Mouse (Mus musculus): ENCODE results near the gene Mterf1b. TPM values are rescaled to one million over a fixed set of nuclear protein-coding genes. Genes with fewer than 3 reads are reported as not detected.
"Not testable (repeated sequence)": the region's sequence is repeated elsewhere in the genome, so short reads cannot be mapped to it uniquely, and the experiment has no call there.

Gene Mterf1b
- 1 to 10 TPM; 2.1 to 3.3 TPM for total RNA-seq (2021)
- long read RNA-seq, experiment 1, partial matches to known transcripts, result 0 of 4 reads
- long read RNA-seq, experiment 1, other reads (novel, unspliced or antisense), result 2 of 4 reads
- long read RNA-seq, experiment 2, partial matches to known transcripts, result 0 of 1 reads
- long read RNA-seq, experiment 2, other reads (novel, unspliced or antisense), result 0 of 1 reads

DNA sequence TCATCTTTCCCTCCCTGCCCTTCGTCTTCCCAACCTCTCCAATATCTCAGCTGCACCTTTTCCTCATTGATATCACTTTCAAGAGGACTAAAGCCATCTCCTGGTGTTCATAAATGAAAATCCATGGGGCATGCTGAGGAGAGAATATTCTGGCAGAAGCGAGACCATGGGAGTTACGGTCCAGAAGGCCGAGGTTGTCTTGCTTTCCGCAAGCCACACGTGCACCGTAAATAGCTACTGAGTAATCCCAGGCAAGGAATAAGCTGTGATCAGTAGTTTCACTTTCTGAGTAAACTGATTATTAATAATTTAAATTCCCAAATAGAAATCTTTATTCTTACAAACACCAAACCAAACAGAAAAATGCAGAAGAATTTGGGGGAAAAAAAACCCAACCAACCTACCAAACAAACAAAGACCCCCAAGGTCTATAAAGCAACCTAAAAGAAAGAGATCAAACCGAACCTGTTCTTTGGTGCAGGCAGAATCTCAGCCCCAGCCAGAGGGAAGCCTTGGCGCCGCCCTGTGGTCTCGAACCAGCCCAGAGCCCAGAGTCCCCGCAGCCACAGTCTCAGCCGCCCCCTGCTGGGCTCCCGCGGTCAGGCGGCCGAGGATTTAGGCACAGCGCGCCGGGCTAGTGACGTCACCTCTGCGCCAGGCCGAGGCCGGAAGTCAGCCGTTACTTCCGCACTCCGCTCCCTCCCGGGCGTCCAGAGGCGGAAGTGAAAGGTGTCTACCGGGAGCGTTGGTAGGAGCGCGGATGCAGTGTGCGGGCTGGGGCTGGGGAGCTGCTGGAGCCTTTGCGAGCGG is at the start of gene Mterf1b:
Gene Mterf1b, plus strand, starts transcription at position 697 of the 810 bp plus-strand sequence.
- peak in 1 of 2 experiments; percentile 13 for DNase-seq

DNA sequence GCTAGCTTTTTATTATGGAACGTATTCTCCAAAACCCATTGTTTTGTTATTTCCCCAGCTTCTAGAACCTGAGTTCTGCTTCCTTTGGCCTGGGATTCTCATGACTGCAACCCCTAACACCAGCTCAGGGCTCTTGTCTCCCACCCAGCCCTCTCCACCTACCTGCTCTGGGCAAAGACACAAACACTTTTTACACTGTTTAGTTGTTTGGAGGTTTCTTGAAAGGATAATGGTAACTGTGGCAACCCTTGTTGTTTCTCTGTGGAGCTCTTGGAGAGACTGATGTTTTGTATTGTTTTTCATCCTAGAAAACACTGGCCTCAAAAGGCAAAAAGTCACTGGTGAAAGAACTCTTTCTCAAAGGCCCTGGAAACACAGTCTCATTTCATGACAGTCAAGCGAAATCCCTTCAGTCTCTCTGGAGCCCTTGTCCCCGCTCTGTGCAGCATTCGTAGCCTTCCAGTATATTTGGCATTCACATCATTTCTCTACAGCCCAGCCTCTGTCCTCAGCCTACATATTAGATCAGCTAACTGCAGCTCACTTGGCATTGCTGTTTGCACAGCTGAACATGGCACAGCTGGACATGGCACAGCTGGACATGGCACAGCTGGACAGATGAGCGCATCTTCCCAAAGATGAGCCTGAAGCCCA is 32.6 kb upstream of the Mterf1b start:
- DNase-seq, result not testable (repeated sequence)

DNA sequence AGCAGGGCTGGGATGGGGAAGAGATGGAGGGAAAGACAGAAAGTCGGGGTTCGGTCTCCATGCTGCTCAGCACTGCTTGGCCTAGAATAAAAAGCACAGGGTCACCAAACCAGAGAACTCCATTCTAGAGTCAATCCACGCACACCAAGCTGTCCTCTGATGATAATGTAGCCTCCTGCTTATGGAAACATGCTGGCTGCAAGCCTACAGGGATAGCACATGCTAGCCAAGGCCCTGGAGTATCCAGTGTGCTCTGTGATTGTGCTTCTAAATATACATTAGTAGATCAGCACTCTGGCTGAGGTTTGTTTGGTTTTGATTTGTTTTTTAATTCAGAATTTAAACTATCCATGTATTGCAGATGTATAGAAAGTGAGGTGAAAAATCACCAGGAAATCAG is 30.6 kb upstream of the Mterf1b start:
- peak; percentile 59 to 61 for DNase-seq

DNA sequence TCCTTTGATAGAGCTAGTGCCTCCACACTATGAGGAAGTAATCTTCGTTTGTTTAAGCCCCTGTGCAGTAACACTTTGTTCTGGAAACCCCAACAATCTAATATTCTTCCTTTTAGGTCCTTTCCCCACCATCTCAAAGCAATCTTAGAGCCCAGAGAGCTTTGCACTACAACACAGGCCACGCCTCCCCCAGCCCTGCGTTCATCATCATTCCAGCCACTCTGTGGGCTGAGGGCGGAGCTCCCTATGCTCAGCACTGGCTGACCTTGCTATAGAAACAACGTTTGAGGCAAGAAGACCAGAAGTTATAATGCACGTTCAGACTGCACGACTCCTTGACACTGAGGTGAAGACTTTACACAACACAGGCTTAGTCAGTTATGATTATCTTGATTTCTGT is 29.7 kb upstream of the Mterf1b start:
- DNase-seq, result no peak

DNA sequence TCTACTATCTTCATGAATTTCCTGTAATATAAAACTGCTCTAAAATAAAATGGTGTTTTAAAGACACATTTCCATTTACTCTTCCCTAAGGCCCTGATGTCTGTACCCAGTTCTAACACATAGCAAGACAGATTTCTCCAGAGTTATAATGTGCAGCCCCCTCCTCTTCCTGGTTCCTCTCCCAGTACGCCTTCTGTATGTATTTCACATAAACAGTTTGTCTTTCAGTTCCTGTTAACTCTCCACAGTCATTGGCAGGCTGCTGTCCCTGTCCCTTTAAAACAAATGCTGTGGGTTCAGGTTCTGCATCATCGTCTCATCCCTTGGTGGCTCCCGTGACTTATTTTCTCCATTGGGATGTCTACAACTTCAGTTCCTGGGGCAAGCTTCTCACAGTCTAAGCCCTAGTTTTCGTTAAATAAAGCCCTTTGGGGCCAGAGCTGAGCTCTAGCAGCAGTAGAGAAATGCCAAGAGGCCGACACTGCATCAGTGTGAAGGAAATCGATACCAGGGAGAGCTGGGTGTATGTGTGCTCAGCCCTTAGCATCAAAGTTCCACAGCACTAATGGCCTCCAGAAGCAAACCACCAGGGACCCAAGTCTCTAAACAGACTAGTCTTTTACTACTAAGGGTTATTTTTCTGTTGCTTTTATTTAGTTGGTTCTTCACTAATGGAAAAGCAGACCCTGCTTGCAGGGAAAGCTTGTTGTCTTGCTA is 24.2 kb upstream of the Mterf1b start:
- not testable (repeated sequence) for DNase-seq

DNA sequence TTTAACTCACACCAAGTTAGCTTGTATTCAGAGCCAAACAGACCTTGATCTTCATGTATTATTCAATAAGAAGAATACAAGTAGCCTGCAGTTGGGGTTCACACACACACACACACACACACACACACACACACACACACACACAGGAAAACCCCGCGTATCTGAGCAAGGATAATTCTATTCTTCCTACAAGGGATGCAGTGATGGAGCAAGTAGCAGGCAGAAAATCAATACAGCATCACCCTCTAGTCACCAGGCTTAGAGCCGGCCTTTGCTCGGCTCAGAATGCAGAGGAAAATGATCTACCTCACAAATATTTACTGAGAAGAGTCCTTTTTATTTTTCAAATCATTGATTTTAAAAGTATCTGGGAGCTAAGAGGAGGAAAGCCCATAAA is 23.6 kb upstream of the Mterf1b start:
- DNase-seq, result not testable (repeated sequence)

DNA sequence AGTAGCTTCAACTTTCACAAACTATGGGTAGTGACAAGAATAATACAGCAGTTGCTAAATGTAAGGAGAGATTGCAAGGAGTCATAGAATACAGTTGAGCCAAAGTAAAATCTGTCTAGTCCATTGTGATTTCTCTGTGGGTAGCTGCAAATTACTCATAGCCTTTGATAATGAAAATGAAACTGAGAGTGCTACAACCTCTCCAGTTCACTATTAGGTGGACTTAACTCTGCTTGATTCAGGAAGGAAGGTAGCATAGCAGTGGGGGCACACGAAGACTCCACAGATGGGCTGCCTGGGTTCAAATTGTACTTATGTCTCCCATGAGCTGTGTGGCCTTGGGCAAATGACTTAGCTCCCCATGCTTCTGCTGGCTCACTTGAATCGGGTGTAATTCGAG is 15.7 kb upstream of the Mterf1b start:
- DNase-seq, result not testable (repeated sequence)

DNA sequence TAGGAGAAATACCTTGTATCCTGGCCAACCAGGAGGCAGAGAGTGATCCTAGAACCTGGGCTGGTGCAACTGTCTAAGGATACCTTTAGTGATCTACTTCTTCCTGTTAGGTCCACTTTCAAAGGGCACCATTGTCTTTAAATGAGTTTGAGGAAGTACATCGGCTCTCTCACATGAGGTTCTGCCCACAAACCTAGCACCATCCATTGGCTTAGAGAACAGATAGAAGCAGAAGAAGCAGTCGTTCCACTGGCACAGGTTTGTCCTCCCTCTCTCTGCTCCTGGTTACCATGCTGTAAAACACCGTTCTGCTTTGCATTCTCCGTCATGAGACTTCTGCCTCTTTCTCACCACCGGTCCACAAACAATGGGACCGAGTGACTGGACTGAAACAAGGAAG is 12.8 kb upstream of the Mterf1b start:
- no peak for DNase-seq

DNA sequence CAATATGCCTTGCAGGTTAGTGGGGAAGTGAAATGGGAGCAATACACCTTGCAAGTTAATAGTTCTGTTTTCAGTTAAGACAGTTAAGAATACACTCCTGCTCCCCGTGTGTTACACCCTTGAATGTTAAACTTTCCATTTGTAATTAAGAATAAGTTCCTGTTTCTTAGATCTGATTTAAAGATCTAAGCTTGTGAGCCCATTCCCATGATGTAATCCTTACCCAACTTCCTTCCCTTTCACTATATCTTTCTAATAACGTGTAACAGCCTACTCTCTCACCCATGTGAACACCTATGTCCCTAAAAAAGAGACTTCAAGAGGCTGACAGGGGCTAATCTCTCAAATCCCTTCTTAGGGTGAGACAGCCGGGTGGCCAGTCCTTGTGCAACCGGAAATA is 5.4 kb upstream of the Mterf1b start:
- no peak for DNase-seq

DNA sequence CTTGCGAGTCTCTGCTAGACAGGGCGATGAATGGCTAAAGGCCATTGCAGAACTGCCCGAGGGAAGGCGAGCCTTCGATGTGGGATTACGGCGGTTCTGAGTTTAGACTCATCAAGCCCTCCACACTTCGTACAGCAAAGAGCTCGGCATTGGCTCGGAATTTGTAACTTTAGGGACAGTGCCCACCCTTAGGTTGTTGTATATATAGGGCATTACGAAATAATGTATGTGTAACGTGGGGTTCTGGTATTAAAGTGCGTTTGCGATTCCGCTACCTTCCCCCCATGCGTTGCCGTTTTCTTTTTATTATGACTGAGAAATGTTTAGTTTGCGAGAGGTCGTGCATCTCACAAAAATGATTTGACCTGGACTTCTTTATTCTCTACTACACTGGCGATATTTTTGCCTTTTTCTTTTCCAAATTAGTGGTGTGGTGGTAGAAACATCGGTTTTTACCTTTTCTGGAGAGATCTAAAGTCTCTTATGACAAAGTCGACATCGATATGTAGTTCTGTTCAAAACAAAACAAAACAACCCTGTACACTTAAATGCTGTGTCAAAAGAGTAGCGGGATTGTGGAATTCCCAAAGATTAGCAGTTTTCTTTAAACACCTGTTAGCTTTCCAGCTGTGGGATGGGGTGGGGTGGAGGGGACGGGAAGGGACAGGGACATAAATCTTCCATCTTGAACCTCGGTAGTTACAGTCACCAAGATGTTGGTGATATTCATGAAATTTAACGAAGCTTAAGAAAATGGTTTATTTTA is 497 bp downstream of the Mterf1b start:
- DNase-seq, result not testable (repeated sequence)

DNA sequence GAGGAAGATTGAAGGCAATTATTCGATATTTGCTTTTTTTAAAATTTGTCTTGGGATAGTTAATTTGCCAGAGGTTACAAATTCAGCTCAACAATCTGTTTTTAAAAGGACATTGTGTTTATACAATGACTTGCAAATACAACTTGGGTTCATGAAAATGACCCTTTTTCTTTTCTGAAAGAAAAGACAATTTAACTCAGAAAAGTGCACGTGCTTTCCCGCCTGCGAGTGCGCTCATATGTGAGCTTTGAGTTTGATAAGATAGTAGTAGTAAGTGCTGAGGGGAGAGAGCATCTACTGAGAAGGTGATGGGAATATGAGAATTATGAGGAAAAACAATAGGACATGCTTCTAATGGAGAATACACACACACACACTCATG is 1.1 kb downstream of the Mterf1b start:
- no peak for DNase-seq

DNA sequence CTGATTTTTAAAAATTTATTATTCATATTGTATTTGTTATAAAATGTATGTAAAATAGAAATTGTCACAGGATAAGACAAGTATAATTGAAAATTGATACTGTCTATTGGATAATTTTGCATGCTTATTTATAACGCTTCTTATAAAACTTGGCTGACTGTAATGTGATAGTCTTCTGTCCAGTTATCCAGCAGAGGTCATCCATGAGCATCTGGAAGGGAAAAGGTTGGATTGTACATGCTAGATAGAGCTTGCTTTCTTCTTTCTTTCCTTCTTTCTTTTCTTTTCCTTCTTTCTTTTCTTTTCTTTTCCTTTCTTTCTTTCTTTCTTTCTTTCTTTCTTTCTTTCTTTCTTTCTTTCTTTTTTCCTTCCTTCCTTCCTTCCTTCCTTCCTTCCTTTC is 2.0 kb downstream of the Mterf1b start:
- no peak for DNase-seq

DNA sequence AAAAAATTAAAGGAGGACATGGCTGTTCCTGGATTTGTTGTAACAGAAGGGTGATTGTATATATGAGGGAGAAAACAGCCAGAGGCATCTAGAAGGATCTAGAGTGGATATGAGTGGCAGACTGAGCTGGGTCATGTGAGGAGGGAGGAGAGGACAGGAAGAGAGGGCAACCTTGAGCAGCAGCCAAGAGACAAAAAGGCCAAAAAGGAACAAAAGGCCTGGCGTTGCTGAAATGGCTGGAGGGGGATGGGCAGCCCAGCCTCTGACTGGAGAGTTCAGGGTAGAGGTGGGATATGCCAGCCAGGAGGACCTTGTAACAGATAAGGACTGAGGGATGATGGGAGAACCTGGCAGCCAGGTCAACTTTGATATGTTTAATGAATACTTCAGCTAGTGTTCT is 2.9 kb downstream of the Mterf1b start:
- no peak for DNase-seq

DNA sequence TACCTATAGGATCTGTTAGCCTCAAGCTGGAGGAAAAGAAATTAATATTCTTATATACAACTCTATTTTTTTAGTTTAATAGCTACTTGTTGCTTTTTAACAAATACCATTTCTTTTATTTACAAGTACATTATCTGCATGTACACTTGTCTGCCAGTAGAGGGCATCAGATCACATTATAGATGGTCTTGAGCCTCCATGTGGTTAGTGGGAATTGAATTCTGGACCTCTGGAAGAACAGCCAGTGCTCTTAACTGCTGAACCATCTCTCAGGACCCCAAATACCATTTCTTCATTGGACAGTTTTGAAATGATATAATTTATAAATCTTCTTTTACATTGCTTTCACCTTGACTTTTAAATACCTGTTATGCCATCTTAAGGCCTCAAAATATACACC is 9.2 kb downstream of the Mterf1b start:
- no peak for DNase-seq

DNA sequence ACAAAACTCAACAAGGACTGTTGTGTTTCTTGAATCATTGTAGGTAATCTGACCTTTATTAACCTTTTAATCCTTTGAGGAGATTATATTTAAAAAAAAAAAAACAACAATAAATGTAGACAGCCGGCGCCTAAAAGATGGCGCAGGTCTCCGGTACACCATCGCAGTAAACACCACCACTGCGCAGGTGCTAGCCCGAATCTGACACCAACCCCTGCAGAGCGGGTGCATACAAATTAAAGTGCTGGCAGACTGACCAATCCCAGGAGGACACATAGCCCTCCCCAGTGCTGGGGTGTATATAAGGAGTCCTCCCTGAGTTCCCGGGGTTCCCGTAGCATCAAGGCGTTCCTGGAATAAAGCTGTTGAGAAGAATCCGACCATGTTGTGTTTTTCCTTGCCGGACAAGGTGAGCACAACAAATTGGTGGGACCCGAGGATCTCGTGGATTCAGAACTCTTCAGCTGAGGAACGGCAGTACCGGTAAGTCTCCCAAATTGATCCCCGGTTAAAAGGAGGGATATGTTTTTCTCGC is 10.2 kb downstream of the Mterf1b start:
- DNase-seq, result not testable (repeated sequence)

DNA sequence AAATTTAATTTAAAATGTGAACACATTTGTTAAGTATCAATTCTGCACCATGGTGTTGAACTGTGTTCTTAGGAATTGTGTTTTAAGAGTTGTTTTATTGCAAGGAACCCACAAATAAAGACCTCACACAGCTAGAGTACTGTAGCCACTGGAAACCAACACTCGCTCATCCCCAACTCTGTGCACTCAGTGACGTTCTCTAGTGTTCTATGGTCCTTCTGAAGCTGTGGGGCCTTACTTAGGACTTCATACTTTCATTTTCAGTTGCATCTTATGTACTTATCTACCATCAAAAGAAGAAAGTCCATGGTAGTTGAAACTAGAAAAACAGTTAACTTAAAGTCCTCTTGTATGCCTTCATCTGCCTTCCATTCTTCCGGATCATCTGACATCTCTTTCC is 17.9 kb downstream of the Mterf1b start:
- DNase-seq, result not testable (repeated sequence)

DNA sequence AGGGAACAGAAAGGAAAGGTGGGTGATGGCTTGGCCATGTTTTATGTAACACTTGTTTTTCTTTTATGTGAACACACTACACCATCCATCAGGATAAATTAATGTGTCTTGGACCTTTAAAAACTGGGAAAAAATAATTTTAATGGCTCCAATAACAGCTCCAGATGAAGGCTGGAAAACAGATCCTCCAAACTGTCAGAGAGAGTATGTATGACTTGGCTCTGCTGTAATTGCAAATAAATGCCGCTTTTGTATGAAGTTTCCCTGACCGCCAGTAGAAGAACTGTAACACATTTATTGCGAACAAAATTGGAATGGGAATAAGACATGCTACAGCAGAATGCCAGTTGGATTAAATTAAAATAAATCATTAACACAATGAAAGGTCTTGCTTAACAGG is 29.1 kb downstream of the Mterf1b start:
- DNase-seq, result no peak

DNA sequence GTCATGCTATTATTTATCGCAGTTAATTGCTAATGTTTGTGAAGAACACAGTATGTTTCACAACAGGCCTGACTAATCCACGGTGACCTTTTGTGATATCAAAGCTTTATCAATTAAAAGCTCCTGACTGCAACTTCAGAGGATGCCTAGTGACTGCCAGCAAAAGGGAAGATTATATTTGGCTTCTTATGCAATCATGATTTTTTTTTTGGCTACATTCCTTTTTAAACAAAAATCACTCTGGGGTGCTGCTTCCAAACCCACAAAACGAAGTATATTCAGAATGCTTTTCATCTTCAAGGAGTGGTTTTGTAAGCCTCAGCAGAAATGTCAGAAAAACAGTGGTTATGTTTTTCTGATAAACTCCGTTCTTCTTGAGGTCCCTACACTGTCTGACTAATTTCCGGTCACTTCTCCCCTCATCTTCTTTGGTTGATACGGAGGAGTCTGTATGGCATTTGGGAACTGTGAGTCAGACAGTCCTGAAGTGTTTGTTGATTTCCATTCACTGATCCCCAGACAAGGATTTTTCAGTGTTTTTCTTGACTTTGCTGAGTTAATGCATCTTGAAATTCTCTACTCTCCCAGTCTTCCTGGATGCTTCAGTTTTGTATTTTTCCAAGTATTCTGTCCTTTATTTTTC is 29.9 kb downstream of the Mterf1b start:
- peak in 1 of 2 experiments; percentile 9 for DNase-seq

DNA sequence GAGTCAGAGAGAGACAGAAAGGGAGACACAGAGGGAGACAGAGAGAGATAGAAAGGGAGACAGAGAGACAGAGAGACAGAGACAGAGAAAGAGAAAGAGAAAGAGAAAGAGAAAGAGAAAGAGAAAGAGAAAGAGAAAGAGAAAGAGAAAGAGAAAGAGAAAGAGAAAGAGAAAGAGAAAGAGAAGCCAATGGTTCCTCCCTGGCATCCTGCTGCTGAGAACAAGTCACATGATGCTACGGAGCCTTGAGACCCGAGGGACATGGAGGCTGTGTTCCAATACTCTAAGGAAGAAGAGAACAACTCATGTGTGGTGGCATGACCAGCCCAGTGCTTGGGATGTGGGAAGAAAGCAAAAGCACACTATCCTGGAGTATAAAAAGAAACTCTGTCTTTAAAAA is 40.0 kb downstream of the Mterf1b start:
- no peak for DNase-seq

DNA sequence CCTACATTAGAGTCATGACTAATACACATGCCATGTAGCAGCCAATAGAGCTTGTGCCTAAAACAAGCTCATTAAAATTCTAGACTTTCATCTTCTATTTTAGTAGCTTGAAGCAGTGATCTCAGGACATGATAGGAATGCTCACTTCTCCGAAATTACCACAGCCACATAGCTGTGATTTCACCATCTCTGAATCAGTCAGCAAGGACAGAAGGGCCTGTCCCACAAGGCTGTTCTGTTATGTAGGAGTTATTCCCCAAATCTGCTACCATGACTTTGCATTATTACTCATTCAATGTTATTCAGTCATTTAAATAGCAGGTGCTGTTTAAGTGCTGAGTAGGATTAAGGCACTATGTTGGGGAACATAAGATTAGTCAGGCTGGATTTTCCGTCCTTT is 42.3 kb downstream of the Mterf1b start:
- no peak for DNase-seq

DNA sequence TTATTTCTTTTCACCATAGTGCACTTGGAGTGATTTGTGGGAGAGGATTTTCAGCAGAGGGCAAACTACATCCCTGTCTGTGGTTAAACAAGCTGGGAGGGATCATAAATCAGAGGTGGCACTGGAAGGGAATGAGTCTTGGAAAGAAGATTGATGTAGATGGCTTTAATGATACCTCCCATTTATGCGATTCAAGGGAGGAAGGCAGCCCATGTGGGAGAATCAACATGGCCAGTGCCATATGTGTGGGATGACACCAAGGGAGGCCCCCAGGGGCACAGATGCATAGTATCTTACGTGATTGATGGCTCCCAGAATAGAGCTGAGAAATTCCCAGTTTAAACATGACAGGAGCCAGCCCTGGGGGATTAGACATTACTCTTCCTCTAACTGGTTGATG is 48.0 kb downstream of the Mterf1b start:
- no peak for DNase-seq
